Mouse (Mus musculus) T-helper 1 cell (primary cell): ENCODE data around the gene Tmem234.
"Not testable (repeated sequence)": the region's sequence is repeated elsewhere in the genome, so short reads cannot be mapped to it uniquely, and the experiment has no call there.

ENCODE experiments used
- in situ Hi-C: fragments of 300-600 bp; cut with MboI, MseI; formaldehyde crosslinking; loops from one replicate; pipeline ENCODE4 v1.15.1; 2025; ENCODE audit warnings: high pct_unique_total_duplicates

Gene Tmem234

DNA sequence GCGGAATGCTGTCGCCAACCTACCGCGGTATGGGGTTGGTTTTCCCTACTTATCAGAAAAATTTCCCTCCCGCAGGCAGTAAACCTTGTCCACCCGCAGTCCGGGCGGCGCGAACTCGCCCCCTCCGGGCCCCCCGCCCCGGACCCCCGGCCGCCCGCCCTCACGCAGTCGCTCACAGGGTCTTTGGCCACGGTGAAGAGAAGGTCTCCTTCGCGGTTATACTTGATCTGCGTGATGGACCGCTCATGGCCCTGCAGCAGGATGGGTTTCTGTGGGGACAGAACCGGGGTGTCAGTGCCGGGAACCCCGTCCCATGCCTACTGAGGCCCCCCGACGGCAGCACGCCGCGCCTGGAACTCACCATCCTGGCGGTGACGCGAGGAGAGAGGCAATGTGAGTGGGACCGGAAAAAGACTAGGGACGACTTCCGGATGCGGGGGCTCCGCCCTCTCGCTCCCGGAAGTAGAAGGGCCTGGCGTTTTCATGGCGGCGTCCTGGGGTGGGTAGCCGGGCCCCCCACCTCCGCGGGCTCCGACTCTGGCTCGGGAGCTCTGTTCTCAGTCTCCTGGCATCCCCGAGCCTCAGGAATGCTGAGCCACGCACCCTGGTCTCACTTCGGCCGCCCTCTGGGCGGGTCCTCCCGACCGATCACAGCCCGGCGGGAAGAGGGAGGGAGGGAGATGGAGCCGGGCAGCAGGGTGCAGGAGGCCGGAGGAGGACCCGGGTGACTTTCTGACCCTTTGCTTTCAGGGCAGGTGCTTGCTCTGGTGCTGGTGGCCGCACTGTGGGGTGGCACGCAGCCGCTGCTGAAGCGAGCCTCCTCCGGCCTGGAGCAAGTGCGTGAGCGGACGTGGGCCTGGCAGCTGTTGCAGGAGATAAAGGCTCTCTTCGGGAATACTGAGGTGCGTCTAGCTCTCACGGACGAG lies at the start of gene Tmem234, which contains the start of gene Eif3i:
TSS of gene Tmem234 (plus strand) at position 436 of the 926 bp plus-strand sequence.
TSS of gene Eif3i (minus strand) at position 416 of the 926 bp plus-strand sequence.
- in situ Hi-C loops, result no loop called here

DNA sequence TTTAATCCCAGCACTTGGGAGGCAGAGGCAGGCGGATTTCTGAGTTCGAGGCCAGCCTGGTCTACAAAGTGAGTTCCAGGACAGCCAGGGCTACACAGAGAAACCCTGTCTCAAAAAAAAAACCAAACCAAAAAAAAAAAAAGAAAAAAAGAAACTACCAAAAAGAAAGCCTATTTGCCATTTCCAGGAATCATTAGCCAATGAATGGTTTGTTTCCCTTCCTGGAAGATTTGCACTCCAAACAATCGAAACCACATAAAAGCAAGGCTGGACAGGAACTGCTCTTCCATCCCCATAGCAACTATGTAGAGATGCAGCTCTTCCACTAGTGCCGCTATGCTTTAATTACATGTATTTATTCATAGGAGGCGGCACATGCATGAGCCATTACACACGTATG lies 46.0 kb upstream of the Tmem234 start:
- in situ Hi-C loops, result not testable (repeated sequence)

DNA sequence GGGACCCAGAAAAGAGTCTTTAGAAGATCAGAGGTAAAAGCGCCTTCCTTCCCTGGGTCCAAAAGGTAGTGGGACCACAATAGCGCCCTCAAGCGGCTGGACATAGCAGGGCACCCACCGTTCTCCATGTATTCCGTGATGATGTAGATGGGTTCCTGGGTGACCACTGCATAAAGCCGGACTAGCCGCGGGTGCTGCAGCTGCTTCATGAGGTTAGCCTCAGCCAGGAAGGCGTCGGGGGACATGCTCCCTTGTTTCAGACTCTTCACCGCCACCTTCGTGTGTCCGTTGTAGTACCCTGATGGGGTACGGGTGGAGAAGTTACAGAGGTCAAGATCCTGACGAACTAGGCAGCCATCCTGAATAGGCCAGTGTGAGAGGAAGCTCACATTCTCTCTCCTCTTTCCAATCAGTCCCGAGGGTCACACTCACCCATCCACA lies 45.0 kb upstream of the Tmem234 start:
- in situ Hi-C loops, result no loop called here

DNA sequence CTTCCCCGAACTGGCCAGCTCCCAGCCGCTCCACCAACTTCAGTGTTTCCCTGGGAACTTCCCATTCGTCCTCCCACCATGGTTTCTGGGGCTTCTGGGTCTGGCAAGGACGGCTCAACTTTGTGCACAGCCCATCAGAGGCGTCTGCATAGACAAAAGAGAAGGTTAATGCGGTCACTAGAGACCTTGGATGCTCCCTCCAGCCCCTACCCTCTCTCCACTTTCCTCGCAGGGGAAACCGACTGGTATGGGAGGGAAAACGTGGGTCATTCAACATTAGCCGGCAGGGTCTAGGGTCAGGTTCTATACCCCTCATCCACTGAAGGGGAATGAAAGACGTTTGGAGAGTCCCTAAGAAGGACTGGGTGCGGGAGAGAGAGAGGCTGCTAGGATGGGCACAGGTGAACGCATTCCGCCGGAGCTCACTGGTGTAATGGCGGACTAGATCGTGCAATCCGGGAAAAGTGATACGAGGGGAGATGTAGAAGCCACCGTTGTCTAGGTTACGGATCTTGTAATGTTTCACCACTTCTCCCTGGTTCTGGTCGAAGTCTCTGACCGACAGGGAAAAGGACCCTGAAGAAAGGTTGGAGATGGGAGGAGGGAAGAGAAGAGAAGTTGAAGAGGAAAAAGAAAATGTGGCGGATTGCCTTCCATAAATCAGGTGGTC lies 44.5 kb upstream of the Tmem234 start:
- in situ Hi-C loops, result no loop called here

DNA sequence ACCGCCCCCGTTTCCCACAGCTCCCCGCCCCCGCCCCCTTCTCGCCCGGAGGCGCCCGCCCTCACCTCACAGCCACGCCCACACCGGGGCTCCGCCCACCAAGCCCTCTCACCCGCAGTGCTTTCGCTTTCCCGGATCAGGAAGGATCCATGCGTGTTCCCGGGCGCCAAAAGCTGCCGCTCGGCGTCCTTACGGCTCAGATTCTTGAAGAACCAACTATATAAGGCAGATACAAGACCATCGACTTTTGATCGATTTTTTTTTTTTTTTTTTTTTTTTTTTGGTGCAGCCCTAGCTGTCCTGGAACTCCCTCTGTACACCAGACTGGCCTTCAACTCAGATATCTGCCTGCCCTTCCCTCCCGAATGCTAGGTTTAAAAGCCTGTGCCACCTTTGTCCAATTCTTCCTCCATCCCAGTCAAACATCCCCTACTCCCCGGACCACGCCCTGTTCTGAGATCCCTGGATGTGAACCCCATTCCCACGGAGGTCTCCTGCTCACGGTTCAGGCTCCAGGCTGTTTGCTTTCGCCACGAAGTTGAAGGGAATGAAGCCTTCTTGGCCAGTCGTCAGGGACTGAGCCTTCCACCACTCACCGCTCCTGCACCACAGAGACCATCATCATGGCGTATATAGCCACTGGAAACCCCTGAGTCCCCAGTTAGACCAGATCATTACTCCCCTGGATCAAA lies 43.8 kb upstream of the Tmem234 start:
- in situ Hi-C loops, result no loop called here

DNA sequence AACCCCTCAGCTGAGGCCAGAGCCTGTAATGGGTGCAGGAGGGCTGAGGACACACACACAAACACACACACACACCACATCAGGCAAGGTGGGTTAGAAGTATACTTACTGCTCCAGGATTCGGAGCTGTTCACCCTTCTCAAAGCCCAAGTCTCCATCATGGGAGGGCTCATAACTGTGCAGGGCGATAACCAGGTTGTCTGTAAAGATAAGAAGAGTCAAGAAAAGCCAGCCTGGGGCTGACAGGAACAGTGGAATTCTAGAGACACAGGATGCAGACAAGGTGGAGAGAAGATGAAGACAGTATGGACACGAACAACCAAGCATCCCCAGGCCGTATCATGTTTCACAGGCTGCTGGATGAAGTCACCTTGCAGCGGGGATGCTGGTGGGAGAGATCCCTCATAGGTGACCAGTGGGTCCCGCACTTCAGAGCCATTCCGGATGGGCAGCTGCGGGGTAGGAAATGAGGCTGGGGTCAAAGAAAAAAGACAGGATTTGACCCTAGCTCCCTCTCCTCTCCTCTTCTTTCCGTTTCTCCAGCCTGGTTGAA lies 43.1 kb upstream of the Tmem234 start:
- in situ Hi-C loops, result no loop called here

DNA sequence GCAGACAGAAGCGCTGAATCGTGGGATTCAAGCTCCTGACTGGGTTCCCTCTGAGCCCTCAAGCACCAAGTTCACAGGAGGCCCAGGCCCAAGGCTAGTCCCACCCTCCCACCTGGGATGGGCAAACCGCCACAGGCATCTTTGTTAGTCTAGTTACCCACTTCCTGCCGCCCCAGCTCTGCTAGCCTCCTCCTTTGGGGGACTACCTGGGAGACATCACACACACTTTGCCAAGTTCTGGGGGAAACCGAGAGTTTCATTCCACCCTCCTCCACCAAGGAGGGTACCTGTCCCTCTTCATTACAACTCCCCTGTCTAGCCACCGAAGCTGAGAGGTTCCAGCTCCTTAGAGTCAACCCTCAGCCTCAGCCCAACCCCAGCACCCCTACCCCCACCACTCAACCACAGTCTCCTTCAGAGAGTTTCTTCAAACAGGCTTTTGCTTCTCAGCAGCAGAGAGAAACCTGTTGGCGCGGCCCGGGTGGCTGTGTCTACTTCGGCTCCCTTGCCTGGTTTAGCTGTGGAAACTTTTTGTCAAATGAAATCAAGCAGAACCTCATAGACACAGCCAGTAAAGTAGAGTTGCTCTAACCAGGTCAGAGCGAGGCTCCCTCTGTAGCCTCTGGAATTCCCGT lies 42.0 kb upstream of the Tmem234 start:
- in situ Hi-C loops, result no loop called here

DNA sequence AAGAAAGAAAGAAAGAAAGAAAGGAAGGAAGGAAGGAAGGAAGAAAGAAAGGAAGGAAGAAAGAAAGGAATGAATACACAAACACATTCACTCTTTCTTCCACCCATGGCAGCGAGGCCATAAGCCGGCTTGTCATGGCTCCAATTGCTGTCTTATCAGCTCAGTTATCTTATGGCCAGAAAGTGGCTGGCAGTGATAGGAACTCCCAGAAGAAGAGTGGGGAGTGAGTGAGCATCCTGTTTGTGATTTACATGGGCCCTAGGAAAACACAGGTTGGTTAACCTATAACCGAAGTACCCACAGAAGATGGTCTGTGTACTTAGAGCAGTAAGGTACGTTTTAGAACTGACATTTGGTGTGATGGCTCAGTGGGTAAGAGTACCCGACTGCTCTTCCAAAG lies 39.3 kb upstream of the Tmem234 start:
- in situ Hi-C loops, result loop anchor here (10.0 kb wide), 1 partner anchor 254 kb away; the partner anchor contains the start of gene Ptp4a2

DNA sequence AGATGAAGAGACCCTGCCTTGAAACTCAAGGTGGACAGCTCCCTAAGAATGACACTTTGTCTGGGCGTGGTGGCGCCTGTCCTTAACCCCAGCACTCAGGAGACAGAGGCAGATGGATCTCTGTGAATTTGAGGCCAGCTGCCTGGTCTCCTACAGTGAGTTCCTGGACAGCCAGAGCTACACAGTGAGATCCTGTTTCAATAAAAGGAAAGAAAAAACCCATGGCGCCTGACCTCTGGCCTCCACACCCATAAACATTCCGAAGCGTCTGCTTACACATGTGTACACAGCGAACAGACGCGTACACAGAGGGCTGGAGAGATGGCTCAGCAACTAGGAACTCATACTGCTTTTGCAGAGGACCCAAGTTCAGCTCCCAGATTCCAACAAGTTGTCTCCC lies 36.8 kb upstream of the Tmem234 start:
- in situ Hi-C loops, result loop anchor here (10.0 kb wide), 1 partner anchor 251 kb away; the partner anchor contains the start of gene Ptp4a2

DNA sequence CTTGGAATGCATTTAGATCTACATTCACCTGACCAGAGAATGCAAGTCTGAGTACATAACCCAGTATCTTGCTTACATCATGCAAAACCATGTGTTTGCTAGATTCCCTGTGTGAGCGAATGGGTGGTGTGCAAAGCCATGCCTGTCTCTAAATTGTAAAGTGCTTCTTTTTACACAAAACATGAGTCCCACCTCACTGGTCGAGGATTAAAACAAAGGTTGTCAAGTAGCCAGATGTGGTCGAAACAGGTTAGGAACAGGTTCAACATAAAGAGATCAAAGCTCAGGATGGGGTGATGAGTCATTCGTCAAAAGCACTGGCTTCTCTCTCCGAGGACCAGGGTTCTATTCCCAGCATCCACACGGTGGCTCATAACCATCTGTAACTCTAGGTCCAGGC lies 35.3 kb upstream of the Tmem234 start:
- in situ Hi-C loops, result loop anchor here (10.0 kb wide), 1 partner anchor 250 kb away; the partner anchor contains the start of gene Ptp4a2

DNA sequence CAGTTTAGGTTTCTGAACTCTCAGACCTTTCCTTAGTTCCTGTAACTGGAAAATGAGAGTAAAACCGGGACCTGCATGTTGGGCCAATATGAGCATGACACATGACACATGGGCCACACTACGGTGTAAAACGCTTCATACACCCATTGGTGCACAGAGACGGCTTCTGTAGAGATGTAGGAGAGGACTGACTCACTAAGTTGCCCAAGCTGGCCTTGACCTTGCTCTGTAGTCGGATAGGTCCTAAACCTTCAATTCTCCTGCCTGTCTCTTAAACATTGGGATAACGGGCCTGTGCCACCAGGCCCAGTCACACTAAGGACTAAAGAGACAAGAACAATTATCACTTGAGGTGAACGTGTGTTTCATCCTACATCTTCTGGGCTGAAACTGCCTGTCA lies 32.1 kb upstream of the Tmem234 start:
- in situ Hi-C loops, result loop anchor here (10.0 kb wide), 1 partner anchor 246 kb away; the partner anchor contains the start of gene Ptp4a2

DNA sequence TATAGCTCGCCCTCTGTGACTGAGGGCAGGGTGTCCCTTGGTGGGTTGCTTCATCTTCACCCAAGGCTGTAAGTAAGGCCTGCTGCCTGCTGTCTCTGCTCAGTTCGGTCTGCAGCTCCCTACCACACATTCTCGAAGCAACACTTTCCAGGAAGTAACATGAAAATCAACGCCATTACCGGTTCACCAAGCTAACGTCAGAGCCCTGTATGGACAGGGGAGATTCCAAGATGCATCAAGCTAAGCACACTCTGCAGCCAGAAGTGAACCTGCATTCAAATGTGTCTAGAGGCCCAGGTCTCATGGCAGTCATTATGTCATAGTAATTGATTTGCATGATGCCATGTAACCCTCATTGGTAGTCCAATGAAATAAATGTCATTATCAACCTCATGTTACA lies 30.4 kb upstream of the Tmem234 start:
- in situ Hi-C loops, result no loop called here

DNA sequence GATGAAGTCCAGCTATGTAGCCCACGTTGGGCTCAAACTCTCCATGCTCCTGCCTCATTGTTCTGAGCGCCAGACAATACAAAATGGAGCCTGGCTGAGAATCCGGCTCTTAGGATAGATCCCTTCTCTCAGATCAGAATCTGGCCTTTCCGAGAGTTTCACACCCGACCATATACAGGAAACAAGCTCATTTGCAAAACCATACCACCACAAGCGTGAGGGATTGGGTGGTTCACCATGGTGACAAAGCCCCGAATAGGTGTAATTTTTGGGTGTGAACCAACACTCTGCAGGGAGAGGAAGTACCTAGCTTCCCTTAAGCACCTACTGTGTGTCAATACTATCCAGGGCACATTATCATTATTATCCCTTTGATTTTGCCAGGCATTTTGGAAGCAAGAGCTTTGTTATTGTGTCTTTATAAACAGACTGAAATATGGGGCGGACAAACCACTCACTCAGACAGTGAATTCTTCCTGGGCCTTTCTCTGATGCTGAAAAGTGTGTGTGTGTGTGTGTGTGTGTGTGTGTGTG lies 28.9 kb upstream of the Tmem234 start:
- in situ Hi-C loops, result no loop called here

DNA sequence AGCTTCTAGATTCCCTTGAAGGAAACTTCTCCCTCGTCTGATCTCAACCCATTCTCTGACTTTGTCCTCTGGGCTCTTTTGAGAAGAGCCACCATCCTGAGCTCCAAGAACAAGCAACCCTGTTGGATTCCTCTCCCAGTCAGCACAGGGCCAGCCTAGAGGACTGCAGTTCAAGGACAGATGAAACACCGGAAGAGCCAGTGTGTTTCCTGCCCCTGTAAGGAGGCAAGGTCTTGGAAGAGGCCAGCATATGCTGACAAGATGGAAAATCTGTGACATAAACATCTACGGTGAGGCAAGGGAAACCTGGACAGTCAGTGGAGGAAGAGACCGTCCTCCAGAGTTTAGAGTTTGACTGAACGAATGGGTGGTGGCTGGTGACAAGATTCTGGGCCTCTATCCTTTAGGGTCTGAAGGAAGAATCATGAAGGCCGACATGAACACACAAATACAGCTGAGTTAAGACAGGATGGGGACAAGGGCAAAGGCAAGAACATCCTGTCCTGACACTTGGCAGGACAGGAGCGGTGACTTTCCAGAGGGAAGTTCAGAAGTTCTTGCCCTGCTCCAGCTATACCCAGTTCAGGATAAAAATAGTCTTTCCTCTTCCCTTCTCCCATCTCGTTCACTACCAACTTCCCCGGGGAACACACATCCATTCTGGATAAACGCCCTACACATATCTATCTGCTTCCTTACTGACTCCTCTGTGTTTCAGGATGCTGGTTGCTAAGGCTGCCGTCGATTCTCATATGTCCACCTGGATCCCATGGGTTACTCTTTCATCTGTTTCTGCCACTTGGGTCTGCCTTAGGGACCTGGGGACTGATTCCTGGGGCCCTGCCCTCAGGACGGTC lies 28.0 kb upstream of the Tmem234 start:
- in situ Hi-C loops, result no loop called here

DNA sequence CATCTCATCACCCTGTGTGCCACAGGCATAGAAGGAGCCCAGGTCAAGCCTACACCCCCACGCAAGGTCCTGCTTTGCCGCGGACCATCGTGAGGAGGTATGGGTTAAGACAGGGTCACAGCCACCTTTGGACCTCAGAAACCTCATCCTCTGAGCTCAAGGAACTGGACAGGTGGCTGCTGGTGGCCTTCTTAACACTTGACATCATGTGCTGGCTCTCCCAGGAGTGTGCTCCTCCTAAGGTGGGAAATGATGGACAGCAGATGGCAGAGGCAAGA lies 27.4 kb upstream of the Tmem234 start:
- in situ Hi-C loops, result no loop called here

DNA sequence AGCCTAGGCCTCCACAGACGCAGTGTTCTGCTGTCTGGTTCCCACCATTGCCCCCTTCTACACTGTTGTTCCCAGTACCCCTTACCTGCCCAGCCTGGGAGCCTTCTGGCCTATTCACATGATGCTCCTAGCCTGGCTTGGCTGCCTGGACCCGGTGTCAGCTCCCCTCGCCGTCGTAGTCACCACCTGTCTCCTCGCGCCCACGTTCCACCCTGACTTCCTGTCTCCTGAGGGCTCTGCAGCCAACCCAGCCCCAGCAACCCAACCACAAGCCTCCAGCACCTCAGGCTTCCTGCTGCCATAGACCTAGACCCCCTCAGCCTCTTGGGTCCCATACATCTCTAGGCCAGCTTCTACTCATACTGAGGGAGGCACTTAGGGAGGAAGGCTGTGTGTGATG lies 27.0 kb upstream of the Tmem234 start, which contains the start of gene Lck:
TSS of gene Lck (minus strand) at position 212 of the 400 bp plus-strand sequence.
- in situ Hi-C loops, result no loop called here

DNA sequence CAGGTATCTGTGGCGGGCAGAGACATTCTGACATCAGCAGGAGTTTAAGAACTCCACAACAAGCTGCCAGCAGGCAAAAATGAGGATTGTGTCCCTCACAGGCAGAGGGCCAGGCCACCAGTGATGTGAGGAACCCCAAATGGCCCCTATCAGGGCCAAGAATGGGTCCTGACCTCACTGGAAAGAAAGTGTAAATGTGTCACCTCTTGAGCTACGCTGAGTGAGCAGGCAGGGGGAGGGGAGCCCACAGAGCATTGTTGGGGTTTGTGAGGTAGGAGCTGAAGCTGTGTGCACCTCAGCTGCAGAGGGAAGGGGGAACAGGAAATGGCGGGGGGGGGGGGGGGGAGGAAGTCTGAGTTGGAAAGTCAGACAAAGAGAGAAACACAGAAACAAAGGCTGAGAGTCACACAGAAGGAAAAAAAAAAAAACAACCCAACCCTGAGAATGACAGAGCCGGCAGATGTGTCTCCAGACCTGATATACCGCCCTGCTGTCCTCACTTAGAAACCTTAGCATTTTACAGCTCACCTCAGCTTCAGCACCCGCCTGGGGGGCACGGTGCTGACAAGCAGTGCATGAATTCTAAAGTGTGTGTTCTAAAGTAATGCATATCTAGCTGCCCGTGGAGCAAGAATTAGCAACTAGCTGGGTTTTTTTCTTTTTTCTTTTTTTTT lies 25.2 kb upstream of the Tmem234 start:
- in situ Hi-C loops, result no loop called here

DNA sequence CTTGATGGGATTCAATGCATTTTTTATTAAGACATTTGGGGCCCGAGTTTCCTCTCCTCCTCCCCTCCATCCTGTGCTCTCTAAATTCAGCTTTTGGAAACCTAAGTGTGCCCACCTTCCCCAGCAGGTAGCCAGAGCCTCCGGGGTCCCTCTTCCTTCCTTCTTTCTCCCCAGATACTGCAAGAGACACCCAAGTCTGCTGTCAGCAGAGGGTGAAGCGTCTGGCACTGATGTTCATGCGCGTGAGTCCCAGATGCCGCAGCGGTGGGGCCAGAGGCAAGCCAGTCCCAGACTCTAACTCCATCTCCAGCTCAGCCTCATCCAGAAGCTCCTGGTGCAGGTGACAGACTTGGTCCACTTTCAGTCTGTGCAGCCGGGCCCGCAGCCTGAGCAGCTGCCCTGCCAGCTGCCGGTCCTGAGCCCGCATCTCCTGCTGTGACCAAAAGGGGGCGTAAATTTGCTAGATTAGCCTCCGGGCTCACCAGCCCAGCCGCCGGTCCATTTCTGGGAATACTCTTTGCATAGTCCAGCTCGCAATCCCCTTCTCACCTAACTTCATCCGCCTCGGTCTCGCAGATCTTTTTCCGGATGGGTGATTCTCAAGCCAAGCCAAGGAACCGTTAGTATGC lies 23.5 kb upstream of the Tmem234 start:
- in situ Hi-C loops, result no loop called here

DNA sequence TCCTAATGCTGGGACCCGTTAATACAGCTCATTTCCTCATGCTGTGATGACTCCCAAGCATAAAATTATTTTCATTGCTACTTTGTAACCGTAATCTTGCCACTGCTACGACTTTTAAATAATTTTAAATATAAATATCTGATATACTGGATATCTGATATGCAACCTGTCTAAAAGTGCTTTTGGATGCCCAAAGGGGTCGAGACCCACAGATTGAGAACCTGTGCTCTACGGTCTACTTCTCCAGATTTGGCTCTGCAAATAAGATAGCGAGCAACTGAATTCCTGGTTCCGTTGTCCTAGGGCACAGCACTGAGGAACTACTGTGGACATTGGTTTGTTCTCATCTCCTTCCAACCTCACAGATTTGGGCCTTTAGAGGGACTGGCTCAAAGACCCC lies 22.8 kb upstream of the Tmem234 start:
- in situ Hi-C loops, result no loop called here
